Mouse (Mus musculus): Measurements from ENCODE around the gene Fkbp4. TPM values are rescaled to one million over a fixed set of nuclear protein-coding genes. Genes with fewer than 3 reads are reported as not detected.

The Fkbp4 gene
- polyA plus RNA-seq, 1 experiment from 2014 or later = 363 TPM

DNA sequence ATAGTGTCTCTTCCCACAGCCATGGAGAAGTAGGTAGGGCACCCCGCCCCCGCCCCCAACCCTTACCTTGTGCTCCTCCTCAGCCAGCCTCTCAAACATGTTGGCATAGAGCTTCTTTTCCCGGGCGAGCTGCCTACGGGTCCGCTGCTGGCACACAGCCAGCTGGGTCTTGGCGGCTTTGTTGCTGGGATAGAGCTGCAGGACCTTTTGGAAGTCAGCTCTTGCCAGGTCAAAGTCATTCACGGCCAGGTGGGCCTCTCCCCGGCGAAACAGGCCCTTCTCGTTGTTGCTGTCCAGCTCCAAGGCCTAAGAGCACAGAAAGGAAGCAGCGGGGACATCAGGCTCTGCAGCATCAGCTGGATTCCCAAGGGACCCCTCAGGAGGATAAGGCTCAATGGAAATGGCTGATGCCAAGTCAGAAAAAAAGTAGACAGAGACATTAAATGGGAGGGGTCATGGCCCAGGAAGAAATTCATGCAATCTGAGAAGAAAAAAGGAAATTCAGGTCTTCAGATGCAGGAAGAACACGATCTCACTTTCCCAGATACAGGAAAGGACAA is 6.0 kb downstream of the Fkbp4 start:
- Histone ChIP-seq H3K9me3 (ENCODE audit: control insufficient read depth, low read length) (no peaks in the 10 kb centered on the region), H3K27ac (replicated peaks; ENCODE audit: low read depth, low read length) (no peak overlapping the region), H3K4me1 (ENCODE audit: control insufficient read depth, insufficient read depth, low read length) (peaks cover 11% of the 10 kb centered on the region), H3K4me3 (replicated peaks; ENCODE audit: low read depth, low read length) (no peak overlapping the region), H3K27me3 (ENCODE audit: control insufficient read depth, insufficient read depth, low read length) (no peaks in the 10 kb centered on the region), H3K9ac (replicated peaks; ENCODE audit: low read length) (no peak overlapping the region), H3K36me3 (ENCODE audit: control insufficient read depth, insufficient read depth, low read length) (peaks cover 78% of the 10 kb centered on the region), H3K4me2 (ENCODE audit: low read length) (no peak overlapping the region)
- DNase-seq = peak; percentile 30
- ATAC-seq (ENCODE audit: low FRiP score, low TSS enrichment) = no peak
- 83% methylated on average over 13 of the region's 13 CpGs for WGBS

DNA sequence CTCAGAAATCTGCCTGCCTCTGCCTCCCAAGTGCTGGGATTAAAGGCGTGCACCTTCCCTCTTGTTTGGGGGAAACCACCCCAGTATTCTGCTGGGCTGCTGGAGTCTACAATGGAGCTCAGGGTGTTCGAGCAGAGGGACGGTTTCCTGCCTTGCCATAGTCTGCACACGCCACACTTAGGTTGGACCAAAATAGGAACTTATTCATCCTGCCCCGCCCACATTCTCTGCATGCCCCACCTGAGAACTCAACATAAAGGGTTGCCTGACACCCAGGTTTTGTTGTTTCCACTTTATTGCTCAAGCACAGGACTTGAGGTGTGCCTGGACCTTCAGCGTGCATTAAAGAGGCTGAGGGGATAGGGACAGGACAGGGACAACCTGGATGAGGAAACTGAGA is 8.7 kb downstream of the Fkbp4 start:
- Histone ChIP-seq H3K27me3 (ENCODE audit: control insufficient read depth, insufficient read depth, low read length) (no peaks in the 10 kb centered on the region), H3K4me2 (ENCODE audit: low read length) (no peak overlapping the region), H3K36me3 (ENCODE audit: control insufficient read depth, insufficient read depth, low read length) (peaks cover 60% of the 10 kb centered on the region), H3K27ac (replicated peaks; ENCODE audit: low read depth, low read length) (no peak overlapping the region), H3K4me1 (ENCODE audit: control insufficient read depth, insufficient read depth, low read length) (no peaks in the 10 kb centered on the region), H3K4me3 (replicated peaks; ENCODE audit: low read depth, low read length) (no peak overlapping the region), H3K9ac (replicated peaks; ENCODE audit: low read length) (no peak overlapping the region), H3K9me3 (ENCODE audit: control insufficient read depth, low read length) (no peaks in the 10 kb centered on the region)
- WGBS = 97% methylated on average over 6 of the region's 6 CpGs
- DNase-seq = no peak
- no peak for ATAC-seq (ENCODE audit: low FRiP score, low TSS enrichment)

DNA sequence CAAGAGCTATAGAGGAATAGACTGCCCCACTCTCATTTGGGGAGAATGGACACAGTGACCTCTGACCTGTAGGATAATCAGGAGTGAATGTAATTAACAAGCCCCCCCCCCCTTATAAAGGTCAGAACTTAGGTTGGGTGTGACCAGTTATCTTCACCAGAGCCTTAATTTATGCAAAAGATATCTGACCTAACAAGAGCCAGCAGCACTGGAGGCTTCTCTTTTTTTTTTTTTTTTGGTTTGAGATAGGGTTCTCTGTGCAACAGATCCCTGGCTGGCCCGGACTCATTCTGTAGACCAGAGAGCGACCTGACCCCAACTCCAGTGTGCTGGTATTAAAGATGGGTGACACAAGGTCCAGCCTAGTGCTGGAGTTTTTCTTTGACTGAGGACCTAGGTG is 9.2 kb downstream of the Fkbp4 start:
- Histone ChIP-seq H3K9ac (replicated peaks; ENCODE audit: low read length) (no peak overlapping the region), H3K36me3 (ENCODE audit: control insufficient read depth, insufficient read depth, low read length) (peaks cover 55% of the 10 kb centered on the region), H3K4me3 (replicated peaks; ENCODE audit: low read depth, low read length) (no peak overlapping the region), H3K4me1 (ENCODE audit: control insufficient read depth, insufficient read depth, low read length) (no peaks in the 10 kb centered on the region), H3K27ac (replicated peaks; ENCODE audit: low read depth, low read length) (no peak overlapping the region), H3K27me3 (ENCODE audit: control insufficient read depth, insufficient read depth, low read length) (no peaks in the 10 kb centered on the region), H3K9me3 (ENCODE audit: control insufficient read depth, low read length) (no peaks in the 10 kb centered on the region), H3K4me2 (ENCODE audit: low read length) (no peak overlapping the region)
- no peak for DNase-seq
- WGBS = 100% methylated on average over 2 of the region's 2 CpGs
- ATAC-seq (ENCODE audit: low FRiP score, low TSS enrichment) = no peak

DNA sequence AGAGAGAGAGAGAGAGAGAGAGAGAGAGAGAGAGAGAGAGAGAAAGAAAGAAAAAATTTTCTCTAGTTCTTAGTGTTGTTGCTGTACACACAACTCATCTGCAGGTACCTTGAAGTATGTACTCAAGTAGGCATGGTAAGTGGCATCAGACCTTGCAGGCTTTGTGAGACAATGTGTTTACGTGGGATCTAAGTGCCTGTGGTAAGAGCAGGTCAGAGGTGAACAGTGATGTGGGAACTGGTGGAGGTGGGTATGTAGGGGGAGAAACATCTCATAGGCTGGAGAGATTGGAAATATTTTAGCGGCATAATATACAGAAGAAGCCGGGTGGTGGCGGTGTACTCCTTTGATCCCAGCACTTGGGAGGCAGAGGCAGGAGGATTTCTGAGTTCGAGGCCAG is 10.9 kb downstream of the Fkbp4 start:
- ATAC-seq (ENCODE audit: low FRiP score, low TSS enrichment) (no peak), DNase-seq (no peak)
- WGBS = 96% methylated on average over 5 of the region's 5 CpGs
- Histone ChIP-seq H3K9ac (replicated peaks; ENCODE audit: low read length) (no peak overlapping the region), H3K9me3 (ENCODE audit: control insufficient read depth, low read length) (no peaks in the 10 kb centered on the region), H3K27ac (replicated peaks; ENCODE audit: low read depth, low read length) (no peak overlapping the region), H3K27me3 (ENCODE audit: control insufficient read depth, insufficient read depth, low read length) (no peaks in the 10 kb centered on the region), H3K4me1 (ENCODE audit: control insufficient read depth, insufficient read depth, low read length) (peaks cover 4% of the 10 kb centered on the region; the same call in 1 of the 2 replicates), H3K36me3 (ENCODE audit: control insufficient read depth, insufficient read depth, low read length) (peaks cover 38% of the 10 kb centered on the region), H3K4me2 (ENCODE audit: low read length) (no peak overlapping the region), H3K4me3 (replicated peaks; ENCODE audit: low read depth, low read length) (no peak overlapping the region)

DNA sequence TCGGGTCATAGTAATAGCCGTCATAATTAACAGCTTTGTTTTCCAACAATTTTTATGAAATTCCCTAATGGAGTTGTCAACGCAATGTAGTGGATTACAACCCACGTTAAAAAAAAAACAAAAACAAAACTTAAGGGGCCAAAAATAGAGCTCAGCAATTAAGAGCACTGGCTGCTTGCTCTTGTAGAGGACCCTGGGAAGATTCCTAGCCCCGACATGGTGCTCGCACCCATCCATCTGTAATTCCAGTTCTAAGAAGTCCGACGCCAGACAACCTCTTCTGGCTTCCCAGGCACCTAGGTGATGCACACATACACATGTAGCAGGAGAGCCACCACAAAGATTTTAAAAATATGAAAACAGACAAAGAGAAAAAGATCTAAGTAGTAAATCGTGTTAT is 13.4 kb downstream of the Fkbp4 start:
- 17% methylated on average over 9 of the region's 9 CpGs for WGBS
- peak overlapping the region; percentile 61 for H3K4me3 ChIP-seq (replicated peaks; ENCODE audit: low read depth, low read length)
- peak overlapping the region; percentile 78 for H3K9ac ChIP-seq (replicated peaks; ENCODE audit: low read length)
- no peaks in the 10 kb centered on the region for H3K9me3 ChIP-seq (ENCODE audit: control insufficient read depth, low read length)
- H3K27ac ChIP-seq (replicated peaks; ENCODE audit: low read depth, low read length) = peak overlapping the region; percentile 99
- no peaks in the 10 kb centered on the region for H3K27me3 ChIP-seq (ENCODE audit: control insufficient read depth, insufficient read depth, low read length)
- H3K36me3 ChIP-seq (ENCODE audit: control insufficient read depth, insufficient read depth, low read length) = peaks cover 14% of the 10 kb centered on the region
- no peak for ATAC-seq (ENCODE audit: low FRiP score, low TSS enrichment)
- peak overlapping the region; percentile 61 for H3K4me2 ChIP-seq (ENCODE audit: low read length)
- no peak for DNase-seq
- H3K4me1 ChIP-seq (ENCODE audit: control insufficient read depth, insufficient read depth, low read length) = peaks cover 4% of the 10 kb centered on the region; the same call in 1 of the 2 replicates

DNA sequence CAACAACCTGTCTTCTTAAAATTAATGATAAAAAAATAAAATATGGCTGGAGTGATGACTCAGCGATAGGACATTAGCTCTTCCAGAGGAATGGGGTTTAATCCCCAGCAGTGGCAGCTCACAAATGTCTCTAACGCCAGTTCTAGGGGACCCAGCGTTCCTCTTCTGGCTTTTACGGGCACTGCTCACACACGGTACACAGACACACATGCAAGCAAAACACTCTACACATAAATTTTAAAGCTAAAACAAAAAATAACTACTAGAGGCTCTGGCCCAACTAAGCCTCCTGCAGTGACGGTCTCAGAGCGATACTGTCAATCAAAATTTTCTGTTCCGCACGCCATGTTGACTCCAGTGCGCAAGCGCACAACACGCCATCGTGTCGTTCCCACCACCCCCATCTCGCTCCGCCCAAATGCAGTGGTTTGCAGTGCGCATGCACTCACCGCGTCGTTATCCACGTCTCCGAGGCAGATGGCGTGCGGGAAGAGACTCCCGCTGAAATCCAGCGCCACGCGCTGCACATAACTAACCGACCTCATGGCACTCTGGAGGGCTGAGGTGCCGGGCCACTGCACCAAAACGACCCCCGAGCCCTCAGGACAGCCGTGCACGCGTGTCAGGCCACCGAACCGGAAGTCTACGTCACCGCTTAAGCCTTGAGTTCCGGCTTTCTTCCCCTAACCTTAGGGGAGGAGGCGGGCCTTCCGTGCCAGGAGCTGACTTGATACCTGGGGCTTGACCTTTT is 14.0 kb downstream of the Fkbp4 start, which contains the start of gene Itfg2:
TSS of gene Itfg2 (minus strand) at position 663 of the 751 bp plus-strand sequence.
- Histone ChIP-seq H3K4me2 (ENCODE audit: low read length) (peak within 1 kb of the TSS; percentile 61), H3K9me3 (ENCODE audit: control insufficient read depth, low read length) (no peaks in the 10 kb centered on the region), H3K4me3 (replicated peaks; ENCODE audit: low read depth, low read length) (peak within 1 kb of the TSS; percentile 61), H3K27ac (replicated peaks; ENCODE audit: low read depth, low read length) (peak within 1 kb of the TSS; percentile 99), H3K4me1 (ENCODE audit: control insufficient read depth, insufficient read depth, low read length) (peaks cover 4% of the 10 kb centered on the region; the same call in 1 of the 2 replicates), H3K9ac (replicated peaks; ENCODE audit: low read length) (peak within 1 kb of the TSS; percentile 78), H3K27me3 (ENCODE audit: control insufficient read depth, insufficient read depth, low read length) (no peaks in the 10 kb centered on the region), H3K36me3 (ENCODE audit: control insufficient read depth, insufficient read depth, low read length) (peaks cover 11% of the 10 kb centered on the region)
- ATAC-seq (ENCODE audit: low FRiP score, low TSS enrichment) (peak; percentile 94), DNase-seq (peak; percentile 98)
- WGBS = under 1% methylated on average over 42 of the region's 42 CpGs

DNA sequence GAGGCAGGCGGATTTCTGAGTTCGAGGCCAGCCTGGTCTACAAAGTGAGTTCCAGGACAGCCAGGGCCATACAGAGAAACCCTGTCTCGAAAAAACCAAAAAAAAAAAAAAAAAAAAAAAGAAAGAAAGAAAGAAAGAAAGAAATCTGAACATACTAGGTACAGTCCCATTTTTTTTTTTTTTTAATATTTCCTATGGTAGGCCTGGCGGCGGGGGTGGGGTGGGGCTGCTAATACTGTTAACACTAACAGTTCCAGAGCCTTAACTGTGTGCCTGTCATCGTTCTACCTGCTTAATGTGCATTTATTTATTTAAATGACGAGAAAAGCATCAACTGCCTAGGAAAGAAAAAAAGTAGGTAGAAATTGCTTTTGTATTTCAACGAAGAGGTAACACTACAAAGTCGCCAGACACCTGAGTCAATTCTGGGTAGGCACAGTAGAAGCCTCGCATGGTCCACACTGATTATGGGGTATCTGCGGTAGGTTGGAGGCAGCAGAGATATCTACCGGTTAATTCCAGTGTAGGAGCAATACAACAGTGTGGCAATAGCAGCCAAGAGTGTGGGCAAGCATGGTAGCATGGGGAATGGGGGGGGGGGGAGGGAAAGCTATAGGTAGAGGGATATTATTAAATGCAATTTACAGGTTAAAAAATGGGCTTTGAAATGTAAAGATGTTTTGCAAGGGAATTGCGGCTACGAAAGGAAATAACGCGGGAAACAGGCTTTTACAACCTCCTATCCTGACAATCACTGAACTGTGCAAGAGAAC is 14.8 kb downstream of the Fkbp4 start:
- H3K9me3 ChIP-seq (ENCODE audit: control insufficient read depth, low read length) = no peaks in the 10 kb centered on the region
- peak overlapping the region; percentile 61 for H3K4me3 ChIP-seq (replicated peaks; ENCODE audit: low read depth, low read length)
- peaks cover 4% of the 10 kb centered on the region; the same call in 1 of the 2 replicates for H3K4me1 ChIP-seq (ENCODE audit: control insufficient read depth, insufficient read depth, low read length)
- ATAC-seq (ENCODE audit: low FRiP score, low TSS enrichment) (peak; percentile 28; the same call in 1 of the 2 replicates), DNase-seq (peak; percentile 34)
- peak overlapping the region; percentile 99 for H3K27ac ChIP-seq (replicated peaks; ENCODE audit: low read depth, low read length)
- peak overlapping the region; percentile 78 for H3K9ac ChIP-seq (replicated peaks; ENCODE audit: low read length)
- H3K27me3 ChIP-seq (ENCODE audit: control insufficient read depth, insufficient read depth, low read length) = no peaks in the 10 kb centered on the region
- H3K36me3 ChIP-seq (ENCODE audit: control insufficient read depth, insufficient read depth, low read length) = peaks cover 5% of the 10 kb centered on the region
- WGBS = 49% methylated on average over 15 of the region's 16 CpGs
- H3K4me2 ChIP-seq (ENCODE audit: low read length) = peak overlapping the region; percentile 61

DNA sequence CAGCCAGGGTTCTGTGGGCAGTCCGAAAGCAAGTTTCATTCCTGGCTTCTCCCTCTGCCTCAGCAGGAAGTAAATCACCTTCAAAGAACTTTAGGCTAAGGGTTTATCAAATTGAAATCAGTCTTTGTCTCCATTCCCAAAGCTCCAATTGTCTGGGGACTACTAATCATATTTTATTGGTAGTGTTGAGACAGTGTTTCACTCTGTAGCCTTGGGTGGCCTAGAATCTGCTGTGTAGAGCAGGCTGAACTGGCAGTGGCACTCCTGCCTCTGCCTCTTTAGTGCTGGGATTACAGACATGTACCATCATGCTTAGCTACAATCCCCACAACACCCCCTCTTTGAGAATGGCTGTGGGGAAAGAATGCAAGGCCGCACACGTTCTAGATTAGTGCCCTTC is 17.0 kb downstream of the Fkbp4 start:
- WGBS = 98% methylated on average over 3 of the region's 3 CpGs

More for the DNA sequence above, 17.0 kb downstream of the Fkbp4 start:
- Histone ChIP-seq H3K36me3 (ENCODE audit: control insufficient read depth, insufficient read depth, low read length) (no peaks in the 10 kb centered on the region), H3K4me2 (ENCODE audit: low read length) (no peak overlapping the region), H3K9ac (replicated peaks; ENCODE audit: low read length) (no peak overlapping the region), H3K9me3 (ENCODE audit: control insufficient read depth, low read length) (no peaks in the 10 kb centered on the region), H3K27ac (replicated peaks; ENCODE audit: low read depth, low read length) (no peak overlapping the region), H3K4me3 (replicated peaks; ENCODE audit: low read depth, low read length) (no peak overlapping the region), H3K27me3 (ENCODE audit: control insufficient read depth, insufficient read depth, low read length) (no peaks in the 10 kb centered on the region), H3K4me1 (ENCODE audit: control insufficient read depth, insufficient read depth, low read length) (peaks cover 4% of the 10 kb centered on the region; the same call in 1 of the 2 replicates)
- ATAC-seq (ENCODE audit: low FRiP score, low TSS enrichment) (no peak), DNase-seq (no peak)
